Mouse (Mus musculus): ENCODE measurements around the gene Cd79b.

Gene Cd79b

DNA sequence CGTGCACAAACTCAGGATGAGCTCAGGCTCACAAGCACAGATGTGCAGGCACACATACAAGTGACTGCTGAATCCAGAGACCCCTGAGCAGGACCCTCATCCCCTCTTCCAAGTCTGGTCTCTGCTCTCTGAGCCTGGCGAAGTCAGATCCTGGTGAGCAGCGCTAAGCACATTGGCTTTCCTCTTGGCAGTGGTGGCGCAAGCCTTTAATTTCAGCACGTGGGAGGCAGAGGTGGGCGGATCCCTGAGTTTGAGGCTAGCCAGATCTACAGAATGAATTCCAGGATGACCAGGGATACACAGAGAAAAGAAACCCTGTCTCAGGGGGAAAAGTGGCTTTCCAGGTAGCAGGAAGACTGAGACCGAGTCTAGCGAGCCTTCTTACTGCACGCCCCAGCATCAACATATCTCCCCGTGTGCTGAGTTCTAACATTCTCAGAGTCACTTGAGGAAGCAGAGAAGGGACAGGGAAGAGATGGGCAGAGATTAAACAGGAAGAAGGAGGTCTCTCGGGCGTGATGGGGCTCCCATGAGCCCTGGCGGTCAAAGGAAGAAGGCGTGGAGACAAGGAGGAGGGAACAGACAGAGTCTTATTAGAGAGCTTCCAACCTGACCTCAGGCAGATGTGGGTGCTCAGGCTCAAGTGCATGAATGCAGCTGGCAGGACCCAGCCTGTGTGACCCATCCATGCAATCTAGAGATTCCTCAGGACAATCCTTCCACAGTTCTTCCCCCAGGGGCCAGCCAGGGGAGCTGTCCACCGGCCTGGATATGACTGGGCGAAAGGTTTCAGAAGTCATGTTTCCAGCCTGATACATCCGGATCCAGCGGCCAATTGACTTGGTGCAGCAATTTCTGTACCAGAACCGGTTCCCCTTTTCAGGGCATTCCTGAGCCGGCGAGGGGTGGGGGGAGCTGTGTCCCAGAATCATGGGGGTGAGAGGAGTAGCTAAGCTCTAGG is 4.1 kb upstream of the Cd79b start:
- DNase-seq (ENCODE audit: low spot score): no peak

DNA sequence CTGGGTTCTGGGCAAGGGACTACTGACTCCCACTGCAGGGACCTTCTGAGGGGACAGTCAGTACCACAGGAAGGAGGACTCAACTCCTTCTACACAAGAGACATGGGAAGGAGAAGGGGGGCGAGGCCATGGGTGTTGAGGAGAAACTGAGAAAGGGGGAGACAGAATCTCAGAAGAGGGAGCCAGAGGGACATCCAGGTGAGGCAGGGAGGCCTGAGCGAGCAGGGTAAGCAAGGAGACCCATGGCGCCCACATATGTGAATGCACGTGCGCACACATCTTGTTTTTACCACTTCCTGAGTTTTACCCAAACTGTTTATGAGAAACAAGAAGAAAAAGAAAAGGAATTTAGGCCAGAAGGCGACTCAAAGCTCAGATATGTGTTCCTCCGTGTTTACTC is 3.2 kb upstream of the Cd79b start:
- no peak for DNase-seq (ENCODE audit: low spot score)

DNA sequence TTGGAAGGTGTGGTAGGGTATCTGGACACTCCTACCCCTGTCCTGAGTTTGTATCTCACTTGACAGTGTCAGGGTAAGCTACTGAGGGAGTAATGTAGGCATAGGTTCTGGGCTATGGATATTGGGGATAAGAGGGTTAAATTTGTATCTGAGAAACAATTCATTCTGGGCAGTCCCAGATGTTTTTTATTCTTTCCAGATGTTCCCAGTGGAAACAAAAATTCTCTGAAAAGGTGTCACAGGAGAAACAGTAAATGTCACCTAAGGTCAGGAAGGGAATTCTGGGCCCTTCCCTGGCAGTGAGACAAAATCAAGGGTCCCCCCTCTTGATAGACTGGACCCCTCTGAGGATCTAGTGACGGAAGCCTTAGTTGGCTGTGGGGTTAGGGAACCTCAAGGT is 1.9 kb upstream of the Cd79b start:
- no peak for DNase-seq (ENCODE audit: low spot score)

DNA sequence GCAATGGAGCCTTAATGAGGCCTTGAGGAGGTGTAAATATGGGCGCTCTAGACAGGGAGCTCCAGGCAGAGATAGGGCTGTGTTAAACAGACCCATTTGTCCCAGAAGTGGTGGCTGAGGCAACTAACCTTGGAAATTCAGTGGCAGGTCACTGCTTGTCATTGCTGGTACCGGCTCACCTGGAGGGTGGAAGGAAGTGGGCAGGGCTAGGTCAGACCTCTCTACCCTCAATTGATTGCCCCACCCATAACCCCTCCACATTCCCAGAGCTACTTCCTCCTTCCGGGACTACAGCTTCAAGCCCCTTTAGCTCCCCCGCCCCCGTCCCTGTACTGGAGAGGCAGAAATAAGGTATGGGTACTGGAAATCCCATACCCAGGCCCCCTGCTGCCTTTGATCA is 1.0 kb downstream of the Cd79b start:
- no peak for DNase-seq (ENCODE audit: low spot score)

DNA sequence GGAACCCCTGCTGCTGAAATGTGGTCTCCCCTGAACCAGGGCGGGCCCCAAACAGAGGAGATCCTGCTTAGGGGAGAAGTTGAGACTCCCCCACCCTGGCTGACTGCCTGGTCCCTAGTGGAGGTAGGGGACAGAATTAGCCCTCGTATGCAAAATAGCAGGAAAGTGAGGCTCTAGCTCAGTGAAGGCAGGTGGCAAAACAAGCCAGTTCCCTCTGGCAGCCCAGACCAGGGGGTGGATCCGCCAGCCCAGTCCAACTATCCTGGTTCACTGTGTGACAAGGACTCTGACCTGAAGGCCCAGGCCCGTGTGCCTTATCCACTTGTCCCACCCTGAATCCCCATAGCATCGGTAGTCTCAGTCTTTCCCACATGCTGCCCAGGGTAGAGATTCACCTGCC is 4.4 kb downstream of the Cd79b start:
- no peak for DNase-seq (ENCODE audit: low spot score)

DNA sequence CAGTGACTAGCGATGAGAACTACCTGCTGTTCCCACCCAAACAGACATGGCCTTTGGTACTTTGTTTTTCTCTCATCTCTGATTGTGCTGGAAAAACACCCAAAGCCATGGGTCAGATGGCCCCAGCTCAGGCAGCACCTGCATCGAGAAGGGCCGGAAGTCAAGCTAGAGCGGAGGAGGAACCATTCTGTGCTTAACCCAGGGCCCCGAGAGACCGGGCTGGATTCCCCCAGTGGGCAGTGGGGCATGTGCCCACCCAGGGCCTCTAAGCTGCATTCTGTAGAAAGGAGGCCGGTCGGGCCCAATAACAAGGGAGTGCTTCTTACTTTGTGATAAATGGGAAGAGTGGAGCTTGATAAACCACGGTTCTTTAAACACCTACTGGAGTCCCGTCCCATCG is 6.4 kb downstream of the Cd79b start:
- no peak for DNase-seq (ENCODE audit: low spot score)

DNA sequence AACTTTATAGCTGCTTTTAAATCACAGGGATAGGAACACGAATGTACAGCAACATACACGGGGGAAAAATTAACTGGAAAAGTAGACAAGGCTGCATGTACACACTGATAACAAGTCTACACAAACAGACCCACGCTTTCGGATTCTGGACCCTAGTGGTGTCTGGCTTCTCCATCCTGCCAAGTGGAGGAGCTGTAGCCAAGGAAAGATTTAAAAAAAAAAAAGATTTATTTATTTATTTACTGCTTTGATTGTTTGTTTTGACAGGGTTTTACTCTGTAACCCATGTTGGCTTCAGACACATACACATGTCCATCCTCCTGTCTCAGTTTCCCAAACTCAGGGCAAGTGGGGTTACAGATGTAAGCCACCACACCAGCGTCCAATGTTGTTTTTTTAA is 7.1 kb downstream of the Cd79b start:
- no peak for DNase-seq (ENCODE audit: low spot score)

DNA sequence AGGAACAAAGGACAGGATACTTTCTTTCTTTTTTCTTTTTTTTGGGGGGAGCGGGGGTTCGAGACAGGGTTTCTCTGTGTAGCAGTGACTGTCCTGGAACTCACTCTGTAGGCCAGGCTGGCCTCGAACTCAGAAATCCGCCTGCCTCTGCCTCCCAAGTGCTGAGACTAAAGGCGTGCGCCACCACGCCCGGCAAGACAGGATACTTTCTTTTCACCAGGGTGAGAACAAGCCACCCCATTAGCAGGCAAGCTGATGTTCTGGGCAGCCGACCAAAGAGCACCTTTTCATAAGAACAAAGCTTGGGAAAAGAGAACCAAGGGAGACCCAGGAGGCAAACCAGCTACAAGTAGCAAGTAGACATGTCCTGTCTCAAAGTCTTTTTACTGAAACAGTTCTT is 7.8 kb downstream of the Cd79b start:
- no peak for DNase-seq (ENCODE audit: low spot score)

DNA sequence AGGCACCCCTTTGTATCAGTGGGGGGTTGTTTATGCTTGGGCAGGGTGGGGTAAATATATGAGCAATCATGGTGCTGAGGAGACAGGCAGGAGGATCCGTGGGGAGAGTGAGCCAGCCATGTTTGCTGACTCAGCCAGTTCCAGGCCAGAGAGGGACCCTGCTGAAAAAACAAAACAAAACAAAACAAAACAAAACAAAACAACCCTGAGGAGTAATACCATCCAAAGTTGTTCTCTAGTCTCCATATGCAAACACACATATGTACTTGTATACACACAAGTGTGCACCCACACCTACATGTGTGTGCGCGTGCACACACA is 8.5 kb downstream of the Cd79b start:
- DNase-seq (ENCODE audit: low spot score): no peak

DNA sequence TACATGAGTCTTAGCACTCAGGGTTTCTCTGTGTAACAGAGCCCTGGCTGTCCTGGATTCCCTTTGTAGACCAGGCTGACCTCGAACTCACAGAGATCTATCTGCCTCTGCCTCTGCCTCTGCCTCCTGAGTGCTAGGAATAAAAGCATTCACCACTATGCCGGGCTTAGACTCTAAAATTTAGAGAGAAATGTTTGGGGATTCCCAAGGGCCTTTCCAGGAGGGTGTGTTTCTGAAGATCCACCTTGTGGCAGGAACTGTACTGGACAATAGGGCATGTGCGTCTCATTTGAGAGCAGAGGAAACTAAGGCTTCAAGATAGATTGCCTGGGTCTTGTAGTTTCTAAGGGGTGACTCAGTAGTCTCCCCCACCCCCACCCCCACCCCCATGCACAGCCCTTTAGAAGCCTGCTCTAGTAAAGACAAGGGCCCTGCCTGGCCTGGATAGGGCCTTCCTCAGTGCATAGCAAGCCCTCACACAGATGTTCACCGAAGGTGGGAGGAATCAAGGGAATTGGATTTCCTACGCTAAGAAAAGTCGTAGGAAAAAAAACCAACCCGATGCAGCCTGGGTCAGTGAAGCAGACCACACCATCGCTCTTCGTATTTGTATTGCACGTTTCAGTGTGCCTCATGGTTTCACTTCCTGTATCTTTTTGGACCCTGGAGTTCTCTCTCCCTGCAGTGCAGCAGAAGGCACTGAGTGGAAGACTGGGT is 9.1 kb downstream of the Cd79b start:
- no peak for DNase-seq (ENCODE audit: low spot score)

DNA sequence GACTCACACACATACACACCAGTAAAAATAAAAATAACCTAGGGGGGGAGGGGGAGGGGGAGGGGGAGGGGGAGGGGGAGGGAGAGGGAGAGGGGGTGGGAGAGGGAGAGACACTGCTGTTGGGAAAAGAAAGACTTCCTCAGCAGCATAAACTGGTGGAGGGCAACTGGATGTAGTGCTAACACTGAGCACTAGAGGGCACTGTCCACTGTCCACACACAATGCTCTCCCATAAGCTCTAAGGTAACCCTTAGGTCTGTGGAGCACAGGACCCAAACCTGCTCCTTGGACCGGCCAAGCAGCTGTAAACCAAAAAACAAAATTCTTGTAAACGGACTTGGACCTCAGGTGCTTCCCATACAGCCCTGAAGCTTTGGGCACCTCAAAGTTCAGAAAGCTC is 11.9 kb downstream of the Cd79b start:
- no peak for DNase-seq (ENCODE audit: low spot score)

DNA sequence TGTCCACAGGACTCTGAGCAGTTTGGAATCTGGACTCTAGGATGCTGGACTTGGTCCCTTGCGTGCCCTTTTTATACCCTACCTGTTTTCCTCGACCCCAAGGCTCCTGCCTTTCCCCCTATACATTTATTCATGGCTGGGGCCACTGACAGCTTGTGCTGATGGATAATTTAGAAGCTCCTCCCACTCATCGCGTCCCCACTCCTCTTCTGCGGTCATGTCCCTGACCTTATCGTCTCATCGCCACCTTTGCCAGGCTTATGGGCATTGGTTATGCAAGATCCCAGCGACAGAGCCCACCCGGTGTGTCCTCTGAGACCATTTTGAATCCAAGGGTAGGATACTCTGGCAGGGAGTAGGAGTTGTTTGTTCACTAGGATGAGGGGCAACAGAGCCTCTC is 12.8 kb downstream of the Cd79b start, which contains the start of gene Gh:
Gh (minus strand) TSS at position 101 of the 400 bp plus-strand sequence.
- DNase-seq (ENCODE audit: low spot score): no peak

DNA sequence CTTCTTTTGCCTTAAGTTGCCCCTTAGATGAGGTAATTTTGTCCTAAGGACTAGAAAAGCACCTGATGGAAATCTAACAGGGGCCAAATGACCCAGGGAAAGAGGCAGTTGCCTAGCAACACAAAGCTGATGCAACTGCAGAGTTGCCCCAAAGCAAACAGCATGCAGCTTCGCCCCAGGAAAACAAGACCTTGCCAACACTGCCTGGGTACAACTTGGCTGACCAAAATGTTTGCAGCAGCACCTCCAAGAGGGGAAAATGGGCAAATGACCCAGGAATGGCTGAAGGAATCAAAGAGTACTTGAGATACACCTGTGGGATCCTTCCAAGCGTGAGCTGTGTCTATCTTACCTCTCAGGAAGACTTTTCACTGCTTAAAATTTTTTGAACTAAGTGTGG is 22.7 kb downstream of the Cd79b start:
- no peak for DNase-seq (ENCODE audit: low spot score)

DNA sequence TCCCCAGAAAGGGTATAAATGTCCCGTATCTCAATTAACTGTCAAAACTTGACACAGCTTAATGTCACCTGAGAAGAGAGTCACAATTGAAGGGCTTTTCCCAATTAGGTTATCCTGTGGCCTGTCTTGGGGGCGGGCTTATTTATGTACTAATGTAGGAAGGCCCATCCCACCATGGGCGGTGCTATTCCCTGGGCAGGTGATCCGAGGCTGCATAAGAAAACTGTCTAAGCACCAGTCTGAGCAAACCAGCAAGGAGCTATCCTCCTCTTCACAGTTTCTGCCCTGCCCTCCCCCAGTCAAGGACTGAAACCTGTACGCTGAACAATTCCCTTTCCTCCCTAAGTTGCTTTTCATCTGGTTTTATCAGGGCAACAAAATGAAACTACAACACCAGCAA is 24.2 kb downstream of the Cd79b start:
- no peak for DNase-seq (ENCODE audit: low spot score)

DNA sequence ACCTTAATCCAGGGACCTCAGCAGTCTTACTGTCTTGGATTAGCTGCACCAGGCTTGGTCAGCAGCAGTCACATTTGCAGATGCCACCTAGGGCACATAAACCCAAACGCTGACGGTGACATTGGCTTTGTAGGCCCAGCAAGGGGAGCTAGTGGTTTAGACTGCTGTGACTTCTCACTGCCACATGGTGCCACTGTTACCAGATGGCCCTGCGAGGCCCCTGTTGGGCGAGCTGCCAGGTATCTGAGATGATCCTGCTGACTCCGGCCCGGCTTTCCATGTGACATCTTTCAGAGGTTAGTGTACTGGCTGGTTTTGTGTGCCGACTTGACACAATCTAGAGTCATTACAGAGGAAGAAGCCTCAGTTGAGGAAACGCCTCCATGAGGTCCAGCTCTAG is 25.2 kb downstream of the Cd79b start:
- DNase-seq (ENCODE audit: low spot score): no peak

DNA sequence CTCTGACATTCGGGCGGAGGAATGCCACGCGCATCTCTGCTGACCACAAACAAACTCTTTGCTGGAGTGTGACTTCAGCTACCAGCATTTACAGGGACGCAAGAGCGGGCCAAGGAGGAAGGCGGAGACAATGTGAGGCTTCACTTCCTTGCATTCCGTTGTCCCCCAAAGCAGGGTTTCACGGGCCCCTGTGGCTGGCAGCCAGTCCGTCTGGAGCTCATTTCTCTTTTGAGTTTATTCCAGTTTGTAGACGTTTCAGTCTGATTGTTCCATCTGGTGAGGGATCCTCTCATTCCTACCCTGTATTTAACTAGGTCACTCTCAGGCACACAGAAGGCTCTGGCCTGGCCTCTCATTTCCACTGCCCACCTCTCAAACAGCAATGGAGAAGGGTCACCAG is 27.6 kb downstream of the Cd79b start:
- no peak for DNase-seq (ENCODE audit: low spot score)

DNA sequence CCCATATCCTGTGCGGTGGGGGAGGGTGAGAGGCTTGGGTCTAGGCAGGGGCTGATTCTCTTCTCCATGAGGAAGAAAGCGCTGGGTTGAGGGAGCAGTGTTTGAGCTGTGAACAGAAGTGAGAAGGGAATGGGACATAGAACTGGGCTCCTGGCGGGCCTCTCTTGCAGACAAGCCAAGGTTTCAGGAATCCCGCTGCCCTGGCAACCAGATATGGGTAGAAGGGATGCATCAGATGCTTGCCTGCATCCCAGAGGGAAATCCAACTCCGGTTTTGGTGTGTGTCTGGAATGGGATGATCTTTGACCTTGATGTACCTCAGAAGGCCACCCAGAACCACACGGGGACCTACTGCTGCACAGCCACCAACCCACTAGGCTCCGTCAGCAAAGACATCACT is 28.4 kb downstream of the Cd79b start:
- no peak for DNase-seq (ENCODE audit: low spot score)

DNA sequence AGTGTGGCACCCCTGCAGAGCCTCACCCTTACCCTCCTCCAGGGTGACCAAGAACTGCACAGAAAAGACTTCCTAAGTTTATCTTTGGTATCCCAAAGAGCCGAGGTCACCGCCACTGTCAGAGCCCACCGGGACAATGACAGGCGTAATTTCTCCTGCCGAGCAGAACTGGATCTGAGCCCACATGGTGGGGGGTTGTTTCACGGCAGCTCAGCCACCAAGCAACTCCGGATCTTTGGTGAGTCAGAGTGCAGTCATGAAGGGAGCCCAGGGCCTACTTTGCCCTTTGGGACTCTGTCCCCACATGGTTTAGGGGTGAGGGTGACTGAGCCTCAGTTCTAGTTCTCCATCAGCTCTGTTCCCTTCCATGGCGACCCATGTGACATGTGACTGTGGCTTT is 30.4 kb downstream of the Cd79b start:
- no peak for DNase-seq (ENCODE audit: low spot score)

DNA sequence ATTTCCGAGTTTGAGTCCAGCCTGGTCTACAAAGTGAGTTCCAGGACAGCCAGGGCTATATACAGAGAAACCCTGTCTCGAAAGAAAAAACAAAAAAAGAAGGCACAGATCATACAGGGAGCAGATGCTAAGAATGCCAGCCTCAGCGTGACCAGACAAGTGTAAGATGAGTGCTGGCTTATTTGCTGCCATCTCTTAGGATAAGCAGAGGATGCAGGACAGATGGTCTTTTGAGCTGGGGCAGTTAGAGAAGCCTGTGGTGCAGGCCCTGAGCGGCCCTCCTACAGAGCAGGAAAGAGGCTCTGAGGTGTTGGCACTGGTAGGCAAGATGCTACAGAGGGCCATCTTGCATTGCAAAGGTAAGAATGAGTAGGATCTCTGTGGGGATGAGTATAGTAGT is 31.2 kb downstream of the Cd79b start:
- DNase-seq (ENCODE audit: low spot score): no peak

DNA sequence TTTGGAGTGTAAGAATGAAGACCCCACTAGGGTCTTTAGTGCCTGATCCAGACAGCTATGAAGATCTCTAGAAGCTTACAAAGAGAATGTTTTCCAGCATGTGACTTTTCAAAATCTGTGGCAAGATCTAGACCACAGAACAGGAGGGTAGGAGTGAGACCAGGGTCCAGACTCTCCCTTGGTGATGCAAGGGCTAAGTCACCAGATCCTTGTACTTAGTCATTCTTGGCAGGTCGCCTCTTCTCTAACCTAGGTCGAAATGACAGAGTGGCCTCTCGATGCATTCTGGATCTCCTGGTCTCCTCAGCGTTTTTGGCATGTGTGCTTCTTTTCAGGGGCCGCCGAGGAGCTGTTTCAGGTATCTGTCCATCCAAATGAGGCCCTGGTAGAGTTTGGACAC is 32.1 kb downstream of the Cd79b start:
- no peak for DNase-seq (ENCODE audit: low spot score)

DNA sequence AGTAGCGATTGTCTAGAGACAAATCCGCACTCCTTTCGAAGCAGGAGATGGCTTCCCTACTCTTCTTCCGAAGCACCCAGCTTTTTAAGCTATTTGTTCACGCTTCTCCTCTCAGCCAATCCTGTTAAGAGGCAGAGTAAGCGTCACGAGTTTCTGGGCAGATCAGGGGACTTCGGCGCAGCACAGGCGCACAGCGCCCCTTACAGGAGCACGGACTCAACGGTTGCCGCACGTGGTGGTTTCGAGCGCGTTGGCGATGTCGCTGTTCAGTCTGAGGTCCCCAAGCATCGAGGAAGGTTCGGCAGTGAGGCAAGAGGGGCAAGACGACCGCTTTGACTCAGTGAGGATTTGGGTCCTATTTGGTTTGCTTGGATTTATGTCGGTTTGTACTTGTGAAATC is 38.1 kb downstream of the Cd79b start, which contains the start of gene Tcam1:
Tcam1 (plus strand) TSS at position 219 of the 400 bp plus-strand sequence.
- peak; percentile 87 for DNase-seq (ENCODE audit: low spot score)

DNA sequence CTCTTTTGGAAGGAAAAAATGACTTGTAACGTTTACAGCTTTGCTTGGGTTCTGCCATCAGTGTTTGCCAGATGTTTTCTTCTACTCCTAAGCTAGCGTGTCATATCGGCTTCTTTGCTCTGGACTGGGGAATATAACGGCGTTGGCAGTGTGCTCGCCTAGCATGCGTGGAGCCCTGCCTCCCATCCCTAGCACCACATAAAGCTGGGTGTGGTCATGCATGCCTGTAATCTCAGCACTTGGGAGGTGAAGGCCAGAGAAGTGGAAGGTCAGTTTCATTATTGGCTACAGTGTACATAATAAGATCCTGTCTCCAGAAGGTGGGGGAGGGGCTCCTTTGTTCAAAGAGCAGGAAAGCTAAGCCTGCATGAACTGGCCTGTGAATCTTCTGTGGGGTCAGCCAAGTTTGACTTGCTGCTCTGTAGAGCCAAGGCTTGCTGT is 39.6 kb downstream of the Cd79b start:
- no peak for DNase-seq (ENCODE audit: low spot score)

DNA sequence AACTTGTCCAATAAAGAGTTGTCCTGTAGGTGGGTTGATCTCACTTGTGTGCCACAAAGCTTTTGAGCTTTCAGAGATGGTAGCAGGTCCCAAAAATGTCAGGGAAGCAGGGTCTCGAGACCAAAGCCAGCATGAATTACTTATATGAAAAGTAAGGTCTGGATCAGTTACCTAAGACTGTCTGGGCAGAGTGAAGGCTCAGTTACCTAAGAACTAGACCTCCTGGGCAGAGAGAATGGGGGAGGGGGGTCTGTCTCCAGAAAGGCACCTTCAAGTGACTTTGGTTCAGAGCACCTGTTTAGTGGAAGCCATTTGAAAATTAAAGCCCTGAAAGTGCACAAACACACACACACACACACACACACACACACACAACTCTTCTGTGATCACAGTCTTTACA is 40.2 kb downstream of the Cd79b start:
- no peak for DNase-seq (ENCODE audit: low spot score)

DNA sequence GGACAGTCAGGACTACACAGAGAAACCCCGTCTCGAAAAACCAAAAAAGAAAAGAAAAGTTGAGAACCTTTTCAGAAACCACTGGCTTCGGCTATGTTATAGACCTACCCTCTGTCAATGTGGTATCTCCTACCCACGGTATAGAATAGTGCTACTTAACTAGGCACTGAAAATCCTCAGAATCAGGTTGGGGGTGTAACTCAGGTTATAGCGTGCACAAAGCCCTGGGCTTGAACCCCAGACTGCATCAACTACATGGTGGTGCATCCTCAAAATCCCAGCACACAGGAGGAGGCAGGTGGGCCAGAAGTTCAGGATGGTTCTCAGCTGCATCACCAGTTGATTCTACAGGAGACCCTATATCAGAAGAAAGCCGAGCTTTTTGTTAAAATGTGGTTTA is 40.8 kb downstream of the Cd79b start:
- no peak for DNase-seq (ENCODE audit: low spot score)

Data from left cerebral cortex, adult 11 months (tissue).